Mouse (Mus musculus): ENCODE results near the gene Opcml. TPM values are rescaled to one million over a fixed set of nuclear protein-coding genes. Genes with fewer than 3 reads are reported as not detected.

The Opcml gene
- 1 to 10 TPM; 1.6 to 1.7 TPM for total RNA-seq (2021)
- long read RNA-seq, experiment 1 = 0 reads
- long read RNA-seq, experiment 2 = 0 reads

DNA sequence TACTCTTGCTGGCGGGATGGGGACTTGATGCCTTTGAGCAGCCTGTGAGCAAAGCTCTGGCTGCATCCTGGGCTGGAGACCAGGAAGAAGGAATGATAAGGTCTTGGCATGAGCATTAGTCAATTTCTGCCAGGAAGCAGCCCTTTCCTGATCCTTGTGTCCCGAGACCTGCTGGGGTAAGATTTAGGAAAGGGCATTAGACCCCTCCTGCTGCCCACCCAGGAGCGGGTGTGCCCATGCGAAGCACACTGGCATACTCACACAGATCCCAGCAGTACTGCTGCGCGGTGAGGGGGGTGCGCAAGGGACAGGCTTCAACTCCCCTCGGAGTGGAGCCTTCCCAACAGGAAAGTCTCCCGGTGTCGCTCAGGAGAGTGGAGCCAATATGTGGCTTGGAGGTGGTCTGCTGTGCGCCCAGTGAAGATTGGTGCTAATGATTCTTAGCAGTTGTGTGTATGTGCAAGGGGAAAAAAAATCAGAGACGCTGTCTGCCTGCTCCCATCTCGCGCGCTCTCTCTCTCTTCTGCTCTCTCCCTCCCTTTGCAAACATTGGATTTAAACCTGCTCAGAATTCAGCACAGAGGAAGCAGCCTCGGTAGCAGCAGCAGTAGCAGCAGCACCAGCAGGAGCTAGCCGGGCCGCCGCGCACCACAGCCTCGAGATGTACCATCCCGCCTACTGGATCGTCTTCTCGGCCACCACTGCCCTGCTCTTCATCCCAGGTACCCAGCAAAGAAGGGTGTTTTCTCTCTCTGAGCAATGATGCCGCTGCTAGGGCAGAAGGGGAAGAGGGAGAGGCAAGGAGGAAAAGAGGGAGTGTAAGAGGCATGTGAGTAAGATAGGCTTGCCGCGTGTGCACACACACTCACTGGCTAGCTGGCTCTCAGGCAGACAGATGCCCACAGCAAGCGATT, at the start of gene Opcml:
Opcml (plus strand) TSS at position 51 of the 914 bp plus-strand sequence.
- DNase-seq (ENCODE audit: low spot score) = no peak

- no peak for DNase-seq (ENCODE audit: low spot score)
Observed at GRCm38 (mm10) chr9:27758709-27759108, 31.9 kb upstream of the Opcml start.

DNA sequence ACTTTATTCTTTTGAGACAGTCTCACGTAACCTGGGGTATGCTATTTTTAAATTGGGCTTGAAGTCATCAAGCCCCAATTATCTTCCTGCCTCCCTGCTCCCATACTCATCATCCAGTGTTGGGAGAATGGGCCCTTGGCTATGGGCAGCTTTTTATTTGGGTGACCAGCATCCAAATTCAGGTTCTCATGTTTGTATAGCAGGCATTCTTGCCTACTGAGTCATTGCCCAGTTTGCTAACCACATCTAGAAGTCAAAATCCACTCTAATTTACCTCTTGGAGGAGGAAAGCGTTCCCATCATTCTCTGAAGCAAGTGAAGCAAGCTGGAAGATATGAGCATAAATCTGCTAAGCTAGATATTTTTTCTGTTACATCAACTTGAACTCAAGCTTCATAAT, 29.4 kb upstream of the Opcml start:
- DNase-seq (ENCODE audit: low spot score) = no peak

DNA sequence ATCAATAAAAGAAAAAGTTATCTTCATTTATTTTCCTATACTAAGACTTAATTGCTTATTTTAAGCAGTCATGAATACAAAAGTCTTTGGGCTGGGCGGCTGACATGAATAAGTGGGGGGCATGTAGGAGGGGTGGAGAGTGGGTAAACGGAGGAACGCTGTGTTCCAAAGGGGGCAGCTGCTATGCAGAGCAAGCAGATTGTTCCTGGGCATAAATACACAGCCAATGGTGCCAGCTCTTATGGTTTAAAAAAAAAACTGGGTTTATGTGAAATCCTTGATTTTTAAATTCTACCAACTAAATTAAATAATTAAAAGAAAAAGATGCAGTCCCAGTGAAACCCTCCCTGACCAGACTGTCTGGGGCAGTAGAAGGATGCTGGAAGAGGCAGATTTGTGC, 24.1 kb upstream of the Opcml start:
- no peak for DNase-seq (ENCODE audit: low spot score)

- no peak for DNase-seq (ENCODE audit: low spot score)
Observed at GRCm38 (mm10) chr9:27767196-27767900, 23.2 kb upstream of the Opcml start.

- DNase-seq (ENCODE audit: low spot score) = no peak
Observed at GRCm38 (mm10) chr9:27768788-27769187, 21.8 kb upstream of the Opcml start.

DNA sequence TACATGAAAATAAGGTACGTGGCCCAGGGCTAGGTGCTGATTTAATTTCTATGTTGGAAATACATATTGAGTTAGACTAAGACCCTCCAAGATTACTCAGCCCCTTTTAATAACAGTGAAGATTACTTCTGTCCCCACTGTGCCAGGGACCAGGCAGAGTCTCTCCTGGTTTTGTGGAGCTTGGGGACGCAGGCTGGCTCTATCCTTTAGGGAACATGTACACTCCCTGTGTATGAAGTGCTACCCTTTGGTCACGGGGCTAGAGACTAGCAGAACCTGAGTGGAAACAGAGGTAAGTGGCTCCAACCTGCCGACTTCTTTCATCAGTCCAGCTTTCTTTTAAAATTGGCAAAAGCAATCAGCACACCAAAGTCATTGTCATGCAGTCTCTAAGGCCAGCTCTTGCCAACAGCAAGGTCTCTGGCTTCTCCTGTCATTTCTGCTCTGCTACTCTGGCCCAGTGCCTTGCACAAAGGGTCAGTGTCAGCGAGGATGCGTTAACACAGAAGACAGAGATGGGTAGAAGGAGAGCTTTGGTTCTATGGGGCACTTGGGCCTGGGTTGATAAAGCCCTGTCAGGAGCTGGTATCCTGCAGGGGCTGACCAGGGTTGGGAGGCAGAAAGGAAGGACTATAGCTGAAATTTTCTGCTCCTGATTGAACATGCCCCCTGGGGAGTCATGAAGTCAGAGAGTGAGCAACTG, 9.1 kb upstream of the Opcml start:
- DNase-seq (ENCODE audit: low spot score) = no peak

- no peak for DNase-seq (ENCODE audit: low spot score)
Observed at GRCm38 (mm10) chr9:27781994-27782337, 8.6 kb upstream of the Opcml start.

GRCm38 (mm10) chr9:27791639-27791966, 1.0 kb downstream of the Opcml start:
- no peak for DNase-seq (ENCODE audit: low spot score)

DNA sequence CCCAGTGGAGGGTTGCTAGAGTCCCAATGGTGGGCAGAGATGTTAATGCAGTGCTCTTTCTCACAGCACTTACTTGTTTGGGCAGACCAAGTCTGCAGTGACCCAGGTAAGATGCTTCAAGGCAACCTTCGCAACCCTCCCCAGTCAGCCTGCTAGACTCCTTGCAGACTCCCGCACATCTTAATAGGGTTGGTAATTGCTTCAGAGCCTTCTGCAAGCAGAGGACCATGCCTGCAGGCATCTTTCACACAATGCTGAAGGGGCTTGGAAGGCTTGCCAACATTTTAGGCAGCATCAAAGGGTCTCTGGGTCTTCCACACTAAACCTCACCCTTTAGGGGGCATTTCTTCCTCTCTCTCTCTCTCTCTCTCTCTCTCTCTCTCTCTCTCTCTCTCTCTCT, 1.7 kb downstream of the Opcml start:
- no peak for DNase-seq (ENCODE audit: low spot score)

DNA sequence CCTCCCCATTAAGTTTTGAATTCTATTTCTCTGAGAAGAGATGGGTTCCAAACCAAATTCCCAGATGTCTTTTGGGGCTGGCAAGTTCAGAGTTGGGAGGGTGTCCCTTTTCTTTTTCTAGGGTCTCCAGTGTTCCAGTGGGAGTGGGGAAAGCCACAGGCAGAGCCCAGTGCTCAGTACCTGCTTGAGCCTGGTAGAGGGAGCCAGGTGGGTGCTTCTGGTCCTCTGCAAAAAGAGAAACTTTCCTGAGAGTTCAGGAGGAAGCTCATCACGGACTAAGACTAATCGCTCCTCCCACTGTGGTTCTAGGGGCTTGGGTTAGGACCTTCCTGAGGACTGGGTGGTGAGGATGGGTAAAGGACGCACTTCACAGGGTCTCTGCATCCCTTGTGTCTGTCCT, 2.4 kb downstream of the Opcml start:
- DNase-seq (ENCODE audit: low spot score) = no peak

DNA sequence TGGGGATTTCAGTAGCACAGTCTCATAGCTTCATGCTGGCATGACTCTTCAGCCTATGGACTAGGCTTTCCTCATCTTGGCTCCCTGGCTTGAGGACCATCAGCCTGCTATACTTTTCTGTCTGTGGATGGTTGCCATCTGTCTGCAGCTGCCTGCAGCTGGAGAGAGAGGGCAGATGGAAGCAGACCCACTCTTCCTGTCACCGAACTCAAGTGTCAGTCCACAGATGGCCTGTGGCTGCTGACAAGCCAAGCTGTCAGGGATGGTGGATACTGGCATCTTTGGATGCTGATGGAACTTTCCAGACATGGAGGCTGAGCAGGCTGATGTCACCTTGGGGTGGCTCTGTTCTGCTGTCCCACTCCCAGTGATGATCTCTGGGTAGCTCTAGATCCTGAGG, 6.0 kb downstream of the Opcml start:
- DNase-seq (ENCODE audit: low spot score) = no peak

DNA sequence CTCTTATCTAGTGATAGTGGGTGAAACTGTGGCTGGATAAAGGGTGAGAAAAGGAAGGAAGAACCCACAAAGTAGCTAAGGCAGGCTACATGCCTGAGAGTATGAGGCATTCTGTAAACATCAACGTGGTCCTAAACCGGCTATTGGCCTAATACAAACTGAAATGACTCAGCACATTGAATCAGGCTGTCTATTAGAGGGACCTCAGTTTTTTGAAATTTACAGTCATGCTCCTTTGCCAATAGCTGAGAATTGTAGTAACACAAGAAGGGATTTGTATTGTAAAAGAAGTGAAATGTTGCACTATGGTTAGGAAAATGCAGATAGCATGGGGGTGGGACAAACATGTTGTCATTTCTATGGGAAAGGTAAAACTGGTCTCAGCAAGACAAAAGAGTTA, 10.4 kb downstream of the Opcml start:
- no peak for DNase-seq (ENCODE audit: low spot score)

DNA sequence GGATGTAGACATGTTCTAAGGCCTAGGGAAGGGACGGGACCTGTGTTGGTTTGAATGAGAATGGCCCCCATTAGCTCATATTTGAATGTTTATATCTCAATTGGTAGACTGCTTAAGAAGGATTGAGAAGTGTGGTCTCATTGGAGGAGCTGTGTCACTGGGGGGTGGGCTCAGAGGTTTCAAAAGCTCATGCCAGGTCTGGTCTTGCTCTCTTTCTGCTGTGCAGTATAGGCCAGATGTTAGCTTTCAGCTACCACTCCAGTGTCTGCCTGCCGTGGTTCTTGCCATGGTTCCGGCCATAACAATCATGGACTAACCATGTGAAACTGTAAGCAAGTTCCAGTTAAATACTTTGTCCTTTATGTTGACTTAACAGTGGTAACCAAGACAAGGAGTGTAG, 11.2 kb downstream of the Opcml start:
- no peak for DNase-seq (ENCODE audit: low spot score)

DNA sequence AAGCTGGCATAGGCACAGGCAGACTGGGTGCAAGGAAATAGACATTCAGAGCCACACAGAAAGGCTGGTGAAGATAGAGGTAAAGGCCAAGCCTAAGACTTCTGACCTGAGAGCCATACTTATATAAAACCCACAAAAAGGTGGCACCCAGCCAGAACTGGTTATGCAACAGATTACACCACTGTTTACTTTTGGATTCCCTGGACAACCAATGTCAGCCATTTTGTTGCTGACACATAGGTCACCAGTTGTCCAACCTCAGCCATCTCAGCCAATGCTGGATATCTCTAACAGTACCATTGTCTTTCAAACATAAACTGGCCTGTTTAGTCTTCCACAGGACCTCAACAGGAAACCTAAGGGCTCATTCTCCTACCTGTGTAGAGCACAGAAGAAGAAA, 11.8 kb downstream of the Opcml start:
- peak; percentile 7 for DNase-seq (ENCODE audit: low spot score)

DNA sequence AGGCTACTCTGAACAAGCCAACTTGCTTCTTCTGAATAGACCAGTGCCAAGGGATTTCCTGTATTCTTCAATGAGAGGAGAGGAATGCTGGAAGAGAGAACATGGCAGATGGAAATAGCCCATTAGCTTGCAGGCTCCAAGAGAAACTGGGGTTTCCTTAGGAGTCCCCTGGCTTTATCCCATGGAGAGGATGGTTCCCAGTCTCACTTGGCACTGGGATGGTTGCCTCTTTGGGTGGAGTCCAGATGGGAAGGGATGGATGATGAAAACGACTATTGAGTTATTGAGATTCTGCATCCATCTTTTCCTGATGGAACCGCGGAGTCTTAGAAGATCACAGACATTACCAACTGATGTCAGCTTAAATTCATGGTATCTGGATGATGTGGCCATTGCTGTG, 13.9 kb downstream of the Opcml start:
- no peak for DNase-seq (ENCODE audit: low spot score)

DNA sequence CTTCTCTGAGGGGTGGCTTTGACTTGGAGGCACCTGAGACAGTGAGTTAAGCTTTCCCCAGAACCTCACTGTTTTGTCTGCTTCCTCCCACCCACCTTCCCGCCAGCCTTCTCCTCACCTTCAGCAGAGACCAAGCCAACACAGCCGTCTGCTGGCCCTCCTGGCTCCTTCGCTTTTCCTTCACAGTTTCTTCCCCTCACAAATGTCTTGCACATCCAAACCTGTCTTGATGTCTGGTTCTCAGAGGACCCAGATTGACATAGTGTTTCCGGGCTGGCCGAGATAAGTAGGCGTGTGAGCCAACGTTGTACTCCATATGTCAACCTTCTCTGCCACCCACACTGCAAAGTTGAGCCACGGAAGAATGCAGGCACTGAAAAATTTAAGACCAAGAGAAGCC, 19.2 kb downstream of the Opcml start:
- DNase-seq (ENCODE audit: low spot score) = no peak

GRCm38 (mm10) chr9:27813207-27813790, 22.7 kb downstream of the Opcml start:
- peak; percentile 42 for DNase-seq (ENCODE audit: low spot score)

GRCm38 (mm10) chr9:27814161-27814560, 23.6 kb downstream of the Opcml start:
- DNase-seq (ENCODE audit: low spot score) = no peak

- no peak for DNase-seq (ENCODE audit: low spot score)
Observed at GRCm38 (mm10) chr9:27821197-27821596, 30.6 kb downstream of the Opcml start.

DNA sequence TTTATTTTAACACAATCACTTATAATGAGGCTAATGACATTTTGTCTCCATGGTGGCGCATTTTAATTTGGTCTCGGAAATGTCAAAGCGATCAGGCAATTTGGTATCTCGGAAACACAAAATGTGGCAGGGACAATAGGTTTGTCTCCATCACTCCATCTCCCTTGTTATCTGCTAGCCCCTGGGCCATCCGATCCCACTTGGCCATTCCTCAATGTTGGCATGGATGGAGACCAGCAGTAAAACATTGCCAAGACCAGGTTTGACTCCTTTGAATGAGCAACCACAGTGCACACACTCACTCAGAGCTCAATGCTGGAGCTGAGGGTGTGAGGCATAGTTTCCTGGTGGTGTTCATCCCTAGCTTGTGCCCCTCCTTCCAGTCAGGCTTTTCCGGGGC, 32.1 kb downstream of the Opcml start:
- DNase-seq (ENCODE audit: low spot score) = no peak

- no peak for DNase-seq (ENCODE audit: low spot score)
Observed at GRCm38 (mm10) chr9:27824424-27824823, 33.8 kb downstream of the Opcml start.

All from gastrocnemius, adult 18-20 months (tissue).